Mouse (Mus musculus) hindbrain, embryonic 10.5 days (tissue): ENCODE measurements around the gene Tfeb. TPM values are rescaled to one million over a fixed set of nuclear protein-coding genes. Genes with fewer than 3 reads are reported as not detected.

Experiments used
- DNase-seq: peaks from one replicate; pipeline ENCODE4 v3.0.0-alpha.2; 2017; ENCODE audit warnings: low spot score
- H3K27ac ChIP-seq: fragments of 300-500 bp; sonication (generic); 2 replicates; pipeline ENCODE4 v1.5.1; 2016; ENCODE audit warnings: mild to moderate bottlenecking, moderate library complexity
- H3K27me3 ChIP-seq: fragments of 300-500 bp; sonication (generic); 2 replicates; pipeline ENCODE4 v1.6.1; 2016; ENCODE audit warnings: mild to moderate bottlenecking; ENCODE audit not compliant: poor library complexity, insufficient read depth, severe bottlenecking
- H3K36me3 ChIP-seq: fragments of 300-500 bp; sonication (generic); 2 replicates; pipeline ENCODE4 v1.6.1; 2016; ENCODE audit warnings: mild to moderate bottlenecking, moderate library complexity
- H3K4me1 ChIP-seq: fragments of 300-500 bp; sonication (generic); replicated peaks from 2 replicates; pipeline ENCODE4 v1.6.1; 2016; ENCODE audit warnings: mild to moderate bottlenecking
- H3K4me3 ChIP-seq: fragments of 300-500 bp; sonication (generic); 2 replicates; pipeline ENCODE4 v1.5.1; 2016; ENCODE audit warnings: mild to moderate bottlenecking, moderate library complexity
- H3K9me3 ChIP-seq: fragments of 300-500 bp; sonication (generic); 2 replicates; pipeline ENCODE4 v1.6.1; 2016; ENCODE audit warnings: mild to moderate bottlenecking, moderate library complexity
- WGBS: fragments of 180-500 bp; shearing (Covaris S2); methylation state at CpG from one replicate; pipeline ENCODE4 v1.1.7; 2016; 5-methylcytosine and 5-hydroxymethylcytosine counted together
- polyA plus RNA-seq: library from polyadenylated mRNA; unstranded; fragments of >200 nt; fragmentation: Nextera tagmentation; extraction: Ambion mirVana; gene quantifications from 2 replicates; pipeline ENCODE4 v1.2.1, GENCODE M21; 2016

Tfeb gene
- polyA plus RNA-seq, 1 experiment from 2014 or later = 3.7 TPM

DNA sequence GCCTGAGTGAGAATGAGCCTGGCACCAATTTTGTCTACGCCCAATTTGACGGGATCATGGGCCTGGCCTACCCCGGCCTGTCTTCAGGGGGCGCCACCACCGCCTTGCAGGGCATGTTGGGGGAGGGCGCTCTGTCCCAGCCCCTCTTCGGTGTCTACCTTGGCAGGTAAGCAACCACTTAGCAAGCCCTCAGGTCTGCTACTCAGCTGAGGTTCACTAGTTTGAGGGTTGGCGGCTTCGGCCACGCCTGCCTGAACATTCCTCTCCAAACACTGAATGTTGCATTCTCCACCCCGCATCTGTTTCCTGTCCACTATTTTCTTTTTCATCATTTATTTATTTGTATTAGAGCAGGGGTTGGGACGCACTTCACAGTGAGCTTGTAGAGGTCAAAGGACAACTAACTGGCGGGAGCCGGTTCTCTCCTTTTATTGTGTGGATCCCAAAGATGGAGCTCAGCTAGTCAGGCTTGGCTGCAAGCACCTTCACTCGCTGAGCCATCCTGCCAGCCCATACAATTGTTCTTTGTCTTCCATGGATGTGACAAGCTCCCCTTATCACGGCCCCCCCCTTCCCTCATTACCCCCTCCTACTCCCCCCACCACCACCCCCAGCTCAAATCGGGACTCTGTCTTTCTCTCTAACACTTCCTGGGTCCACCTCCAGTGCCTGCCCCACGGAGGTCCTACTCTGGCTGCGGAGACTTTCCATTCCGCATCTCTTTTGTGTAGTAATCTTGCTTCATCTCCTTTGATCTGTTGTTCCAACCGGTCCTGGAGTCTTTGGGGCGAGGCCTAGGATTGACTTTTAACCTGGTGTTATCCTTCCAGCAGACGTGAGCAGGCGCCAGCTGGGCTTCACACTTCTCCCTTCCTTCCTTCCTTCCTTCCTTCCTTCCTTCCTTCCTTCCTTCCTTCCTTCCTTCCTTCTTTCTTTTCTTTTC, 5.9 kb upstream of the Tfeb start:
- Histone ChIP-seq H3K4me1 (peaks cover 18% of the 10 kb centered on the region), H3K4me3 (no peak overlapping the region), H3K27me3 (peaks cover 19% of the 10 kb centered on the region; the same call in 1 of the 2 replicates), H3K27ac (peak overlapping the region; percentile 35; the same call in 1 of the 2 replicates), H3K9me3 (no peaks in the 10 kb centered on the region), H3K36me3 (no peaks in the 10 kb centered on the region)
- 52% methylated on average over 24 of the region's 24 CpGs for WGBS
- no peak for DNase-seq

DNA sequence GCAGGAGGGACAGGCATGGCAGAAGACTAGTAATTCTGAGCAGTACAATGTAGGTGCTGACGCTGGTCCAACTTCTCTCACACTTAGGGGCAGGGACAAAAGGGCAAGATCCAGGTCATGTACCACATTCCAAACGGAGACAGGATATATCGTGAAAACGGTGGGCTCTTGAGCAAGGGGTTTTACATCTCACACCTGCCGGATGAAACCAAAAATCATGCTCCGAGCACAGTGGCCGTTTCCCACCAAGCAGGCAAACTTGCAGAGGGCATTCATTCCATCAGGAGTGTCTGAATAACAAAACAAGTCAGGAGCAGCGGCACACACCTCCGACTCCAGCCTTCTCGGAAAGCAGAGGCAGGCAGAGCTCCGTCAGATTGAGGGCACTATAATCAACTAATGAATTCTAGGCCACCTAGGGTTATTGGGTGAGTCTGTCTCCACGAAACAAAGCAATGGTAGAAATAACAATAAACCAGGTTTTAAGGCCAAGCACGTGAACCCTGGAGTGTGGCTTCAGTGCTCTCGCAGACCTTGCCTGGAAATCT, 1.2 kb upstream of the Tfeb start:
- peaks cover 47% of the 10 kb centered on the region for H3K27me3 ChIP-seq
- H3K36me3 ChIP-seq = no peaks in the 10 kb centered on the region
- no peak overlapping the region for H3K27ac ChIP-seq
- no peak overlapping the region for H3K4me3 ChIP-seq
- no peak for DNase-seq
- WGBS = 75% methylated on average over 14 of the region's 14 CpGs
- H3K4me1 ChIP-seq = peaks cover 43% of the 10 kb centered on the region
- H3K9me3 ChIP-seq = no peaks in the 10 kb centered on the region

DNA sequence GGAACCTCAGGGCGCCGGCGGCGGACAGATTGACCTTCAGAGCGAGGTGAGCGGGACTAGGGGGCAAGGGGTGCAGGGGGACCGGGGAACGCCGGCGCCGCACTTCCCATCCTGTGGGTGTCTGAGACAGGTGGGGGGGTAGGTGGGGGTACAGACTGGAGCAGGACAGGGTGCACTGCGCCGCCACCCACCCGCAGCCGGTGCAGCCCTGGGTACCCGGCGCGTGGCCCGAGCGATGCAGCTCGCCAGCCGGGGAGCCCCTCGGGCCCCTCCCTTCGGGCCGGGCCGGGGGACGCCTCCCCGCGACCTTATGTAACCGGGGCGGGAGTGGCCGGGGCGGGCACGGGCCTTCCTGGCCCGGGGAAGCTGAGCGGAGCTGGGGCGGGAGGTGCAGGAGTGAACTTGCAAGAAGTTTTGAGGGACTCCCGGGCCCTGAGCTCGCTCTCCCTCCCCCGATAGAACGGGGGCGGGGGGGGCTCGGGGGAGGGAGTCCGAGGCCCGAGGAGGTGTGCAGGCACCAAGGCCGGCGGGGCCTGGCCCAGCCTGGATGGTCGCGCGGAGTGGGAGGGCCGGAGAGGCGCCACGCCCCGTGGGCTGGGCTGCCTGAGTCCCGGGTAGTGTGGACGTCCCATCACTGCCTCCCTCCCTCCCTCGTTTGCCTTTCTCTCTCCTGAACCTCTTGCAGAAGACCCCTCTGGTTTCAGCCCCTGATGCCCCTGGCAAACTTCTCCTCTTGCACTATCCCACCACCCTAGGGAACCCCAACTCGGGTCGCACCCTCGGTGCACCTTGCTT, 638 bp downstream of the Tfeb start:
- peak; percentile 68 for DNase-seq
- H3K4me1 ChIP-seq = peaks cover 36% of the 10 kb centered on the region
- no peaks in the 10 kb centered on the region for H3K36me3 ChIP-seq
- under 1% methylated on average over 60 of the region's 60 CpGs for WGBS
- peaks cover 52% of the 10 kb centered on the region for H3K27me3 ChIP-seq
- peak overlapping the region; percentile 71 for H3K4me3 ChIP-seq
- H3K9me3 ChIP-seq = no peaks in the 10 kb centered on the region
- peak overlapping the region; percentile 79 for H3K27ac ChIP-seq

- Histone ChIP-seq H3K27me3 (peaks cover 52% of the 10 kb centered on the region), H3K27ac (peak overlapping the region; percentile 79), H3K4me3 (peak overlapping the region; percentile 71), H3K9me3 (no peaks in the 10 kb centered on the region), H3K36me3 (no peaks in the 10 kb centered on the region), H3K4me1 (peaks cover 36% of the 10 kb centered on the region)
- under 1% methylated on average over 61 of the region's 61 CpGs for WGBS
- DNase-seq = peak; percentile 43
Measured at GRCm38 (mm10) chr17:47738066-47738878, 1.4 kb downstream of the Tfeb start.

GRCm38 (mm10) chr17:47738879-47739798, 2.3 kb downstream of the Tfeb start:
- Histone ChIP-seq H3K27me3 (peaks cover 52% of the 10 kb centered on the region), H3K9me3 (no peaks in the 10 kb centered on the region), H3K27ac (peak overlapping the region; percentile 79), H3K4me1 (peaks cover 36% of the 10 kb centered on the region), H3K4me3 (peak overlapping the region; percentile 71), H3K36me3 (no peaks in the 10 kb centered on the region)
- 3% methylated on average over 20 of the region's 20 CpGs for WGBS
- DNase-seq = peak; percentile 36

DNA sequence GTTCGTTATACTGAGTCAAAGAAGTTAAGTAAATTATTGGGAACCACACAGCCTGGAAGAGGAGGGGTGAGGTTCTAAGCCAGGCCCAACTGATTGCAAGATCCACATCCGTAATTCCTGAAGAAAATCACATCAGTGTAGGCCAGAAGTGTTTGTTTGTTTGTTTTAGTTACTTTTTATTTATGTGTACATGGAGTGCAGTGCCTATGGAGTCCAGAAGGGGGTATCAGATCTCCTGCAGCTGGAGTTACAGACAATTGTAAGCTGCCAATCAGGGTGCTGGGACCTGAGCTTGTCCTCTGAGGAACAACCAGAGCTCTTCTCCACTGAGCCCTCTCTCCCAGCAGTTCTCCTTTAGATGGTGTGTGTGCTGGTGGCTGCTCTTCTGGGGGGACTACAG, 3.4 kb downstream of the Tfeb start:
- Histone ChIP-seq H3K27ac (no peak overlapping the region), H3K4me1 (peaks cover 36% of the 10 kb centered on the region), H3K9me3 (peaks cover 7% of the 10 kb centered on the region; the same call in 1 of the 2 replicates), H3K27me3 (peaks cover 52% of the 10 kb centered on the region), H3K36me3 (no peaks in the 10 kb centered on the region), H3K4me3 (no peak overlapping the region)
- 51% methylated on average over 2 of the region's 2 CpGs for WGBS
- no peak for DNase-seq

DNA sequence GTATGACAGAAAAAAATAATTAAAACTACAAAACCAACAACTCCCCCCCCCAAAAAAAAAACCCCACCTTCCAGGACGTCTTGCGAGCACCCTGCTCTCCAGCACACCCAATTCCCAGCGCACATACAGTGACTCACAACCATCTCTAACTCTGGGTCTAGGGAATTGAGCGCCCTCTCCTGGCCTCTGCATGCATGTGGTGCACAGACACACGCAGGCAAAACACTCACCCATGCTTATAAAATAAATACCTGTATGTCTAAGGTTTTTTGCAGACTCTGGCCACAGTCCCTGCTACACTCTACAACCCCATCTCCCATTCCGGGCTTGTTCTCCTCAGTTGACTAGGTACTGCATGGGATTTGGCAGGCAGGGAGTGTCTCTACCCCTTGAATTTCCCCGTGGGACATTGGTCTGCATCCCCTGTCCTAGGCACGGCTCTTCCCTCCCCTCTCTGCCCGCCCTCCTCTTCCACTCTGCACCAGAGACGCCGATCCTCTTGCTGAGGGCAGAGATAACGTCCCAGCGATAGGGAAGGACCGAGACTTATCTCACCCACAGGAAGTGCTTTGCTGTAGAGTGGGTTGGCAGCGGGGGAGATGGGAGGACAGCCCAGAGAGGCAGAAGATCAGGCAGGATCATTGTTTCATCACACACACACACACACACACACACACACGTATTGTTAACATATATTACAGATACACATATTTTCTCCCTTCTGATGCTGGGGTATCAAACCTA, 6.3 kb downstream of the Tfeb start:
- H3K9me3 ChIP-seq = peaks cover 7% of the 10 kb centered on the region; the same call in 1 of the 2 replicates
- H3K4me1 ChIP-seq = peaks cover 20% of the 10 kb centered on the region
- peaks cover 38% of the 10 kb centered on the region for H3K27me3 ChIP-seq
- H3K4me3 ChIP-seq = no peak overlapping the region
- no peaks in the 10 kb centered on the region for H3K36me3 ChIP-seq
- H3K27ac ChIP-seq = no peak overlapping the region
- DNase-seq = no peak
- WGBS = 50% methylated on average over 16 of the region's 16 CpGs

GRCm38 (mm10) chr17:47744086-47744485, 7.3 kb downstream of the Tfeb start:
- 92% methylated on average over 14 of the region's 14 CpGs for WGBS
- peaks cover 29% of the 10 kb centered on the region for H3K27me3 ChIP-seq
- no peak overlapping the region for H3K4me3 ChIP-seq
- no peaks in the 10 kb centered on the region for H3K36me3 ChIP-seq
- peaks cover 16% of the 10 kb centered on the region for H3K4me1 ChIP-seq
- no peak for DNase-seq
- H3K9me3 ChIP-seq = peaks cover 7% of the 10 kb centered on the region; the same call in 1 of the 2 replicates
- H3K27ac ChIP-seq = no peak overlapping the region

GRCm38 (mm10) chr17:47744746-47745368, 8.0 kb downstream of the Tfeb start:
- WGBS = 87% methylated on average over 10 of the region's 10 CpGs
- peaks cover 10% of the 10 kb centered on the region for H3K4me1 ChIP-seq
- no peak for DNase-seq
- peaks cover 7% of the 10 kb centered on the region; the same call in 1 of the 2 replicates for H3K9me3 ChIP-seq
- H3K4me3 ChIP-seq = no peak overlapping the region
- no peaks in the 10 kb centered on the region for H3K36me3 ChIP-seq
- H3K27me3 ChIP-seq = peaks cover 21% of the 10 kb centered on the region
- no peak overlapping the region for H3K27ac ChIP-seq

GRCm38 (mm10) chr17:47748791-47749553, 12.1 kb downstream of the Tfeb start:
- Histone ChIP-seq H3K27ac (0 out of 2 replicates have a peak overlapping the region, but pooled peaks have one; percentile 12), H3K9me3 (peaks cover 11% of the 10 kb centered on the region; the same call in 1 of the 2 replicates), H3K27me3 (no peaks in the 10 kb centered on the region), H3K36me3 (no peaks in the 10 kb centered on the region), H3K4me3 (no peak overlapping the region), H3K4me1 (0 out of 2 replicates have a peak, but pooled peaks cover 7% of the 10 kb centered on the region)
- no peak for DNase-seq
- WGBS = 77% methylated on average over 14 of the region's 14 CpGs
